Comparison of ENCODE assay signal across 10 mouse cellular contexts in genomic region chr12:105727964-105728363, GRCm38 (mm10). TPM values are rescaled to one million over a fixed set of nuclear protein-coding genes. Genes with fewer than 3 reads are reported as not detected.
A peak's percentile ranks its signal among the peaks of the same experiment; 100 is the strongest.
DNase-seq lines count a peak whose midpoint lies in the region; ATAC-seq and TF ChIP-seq lines count a peak whose summit lies in the region.
"Had no signal": no experiment of that assay in that cellular context is flagged by ENCODE, and none has a peak within 500 bp of the region (broad histone marks: within the 10 kb centered on the region; RNA-seq: fewer than 3 reads in every experiment).

No protein-coding gene starts in this region.

- H3K9me3 ChIP-seq in forebrain, embryonic 14.5 days (replicated peaks; ENCODE audit: control insufficient read depth, low read length), result no peaks in the 10 kb centered on the region
- no peaks in the 10 kb centered on the region for H3K9me3 ChIP-seq in forebrain, embryonic 16.5 days (ENCODE audit: control insufficient read depth, low read length)
- no peaks in the 10 kb centered on the region for H3K9me3 ChIP-seq in midbrain, postnatal 0 days (ENCODE audit: low read length)
- no peaks in the 10 kb centered on the region for H3K9me3 ChIP-seq in midbrain, embryonic 13.5 days
- H3K9me3 ChIP-seq: heart, embryonic 15.5 days; megakaryocyte, embryonic 14.5 days had no signal

- peak; percentile 88 for TF ChIP-seq CTCF in midbrain, postnatal 0 days (IDR thresholded peaks at IDR 0.05)

- 26% methylated on average over 8 of the region's 8 CpGs for WGBS in forebrain, embryonic 14.5 days
- WGBS in forebrain, embryonic 16.5 days, result 26% methylated on average over 8 of the region's 8 CpGs
- WGBS in midbrain, postnatal 0 days, result 28% methylated on average over 8 of the region's 8 CpGs
- 27% methylated on average over 8 of the region's 8 CpGs for whole genome bisulfite sequencing in midbrain, embryonic 13.5 days

- no peak overlapping the region for H3K4me2 ChIP-seq in forebrain, embryonic 14.5 days (ENCODE audit: low read length)
- H3K4me2 ChIP-seq in forebrain, embryonic 16.5 days (ENCODE audit: low read length), result no peak overlapping the region
- H3K4me2 ChIP-seq in midbrain, postnatal 0 days (ENCODE audit: low read depth, low read length, poor library complexity, severe bottlenecking), result no peak overlapping the region
- H3K4me2 ChIP-seq in midbrain, embryonic 13.5 days (replicated peaks), result no peak overlapping the region
- H3K4me2 ChIP-seq: heart, embryonic 15.5 days had no signal

- no peaks in the 10 kb centered on the region for H3K27me3 ChIP-seq in forebrain, embryonic 14.5 days (replicated peaks; ENCODE audit: control insufficient read depth, insufficient read depth, low read length)
- no peaks in the 10 kb centered on the region for H3K27me3 ChIP-seq in forebrain, embryonic 16.5 days (replicated peaks; ENCODE audit: control insufficient read depth, insufficient read depth, low read length)
- H3K27me3 ChIP-seq in midbrain, postnatal 0 days (ENCODE audit: insufficient read depth, low read length), result no peaks in the 10 kb centered on the region
- H3K27me3 ChIP-seq in midbrain, embryonic 13.5 days, result no peaks in the 10 kb centered on the region
- H3K27me3 ChIP-seq: heart, embryonic 15.5 days; megakaryocyte, embryonic 14.5 days had no signal

- H3K4me1 ChIP-seq in forebrain, embryonic 14.5 days (ENCODE audit: control insufficient read depth, insufficient read depth, low read length), result no peaks in the 10 kb centered on the region
- H3K4me1 ChIP-seq in forebrain, embryonic 16.5 days (replicated peaks; ENCODE audit: control insufficient read depth, insufficient read depth, low read length), result no peaks in the 10 kb centered on the region
- no peaks in the 10 kb centered on the region for H3K4me1 ChIP-seq in midbrain, postnatal 0 days (ENCODE audit: insufficient read depth, low read length)
- no peaks in the 10 kb centered on the region for H3K4me1 ChIP-seq in midbrain, embryonic 13.5 days (replicated peaks)
- H3K4me1 ChIP-seq: heart, embryonic 15.5 days had no signal

- H3K36me3 ChIP-seq in forebrain, embryonic 14.5 days (ENCODE audit: control insufficient read depth, insufficient read depth, low read length), result no peaks in the 10 kb centered on the region
- H3K36me3 ChIP-seq in forebrain, embryonic 16.5 days (ENCODE audit: control insufficient read depth, insufficient read depth), result no peaks in the 10 kb centered on the region
- H3K36me3 ChIP-seq in midbrain, postnatal 0 days (ENCODE audit: insufficient read depth, low read length), result no peaks in the 10 kb centered on the region
- no peaks in the 10 kb centered on the region for H3K36me3 ChIP-seq in midbrain, embryonic 13.5 days
- H3K36me3 ChIP-seq: heart, embryonic 15.5 days had no signal

- H3K4me3 ChIP-seq in forebrain, embryonic 14.5 days (ENCODE audit: low read depth, low read length), result no peak overlapping the region
- no peak overlapping the region for H3K4me3 ChIP-seq in forebrain, embryonic 16.5 days (replicated peaks; ENCODE audit: low read length)
- no peak overlapping the region for H3K4me3 ChIP-seq in midbrain, postnatal 0 days (ENCODE audit: low read depth, low read length)
- H3K4me3 ChIP-seq in midbrain, embryonic 13.5 days (replicated peaks), result no peak overlapping the region
- H3K4me3 ChIP-seq: heart, embryonic 15.5 days; megakaryocyte, embryonic 14.5 days had no signal

- no peak overlapping the region for H3K27ac ChIP-seq in forebrain, embryonic 14.5 days (ENCODE audit: low read depth, low read length)
- H3K27ac ChIP-seq in forebrain, embryonic 16.5 days (ENCODE audit: low read length), result no peak overlapping the region
- H3K27ac ChIP-seq in midbrain, postnatal 0 days (ENCODE audit: low read depth, low read length), result no peak overlapping the region
- no peak overlapping the region for H3K27ac ChIP-seq in midbrain, embryonic 13.5 days
- H3K27ac ChIP-seq: heart, embryonic 15.5 days had no signal

- peak; percentile 68 for DNase-seq in forebrain, embryonic 14.5 days (ENCODE audit: low spot score)
- DNase-seq in midbrain, postnatal 0 days (ENCODE audit: low spot score), result peak; percentile 75
- DNase-seq in cerebellum, postnatal 10 days, result peak; percentile 65 to 77
- peak; percentile 29 to 53 for DNase-seq in layer of hippocampus, postnatal 14 days (ENCODE audit: low spot score in 2 of 2)
- DNase-seq in skeletal muscle tissue, adult 2 months (ENCODE audit: low read depth, low spot score), result peak; percentile 4
- no peak for DNase-seq in adrenal gland, adult 2 months

- ATAC-seq in forebrain, embryonic 14.5 days, result no peak
- ATAC-seq in forebrain, embryonic 16.5 days, result no peak
- no peak for ATAC-seq in midbrain, postnatal 0 days (ENCODE audit: low FRiP score)
- no peak for ATAC-seq in midbrain, embryonic 13.5 days

- H3K9ac ChIP-seq in forebrain, embryonic 14.5 days (ENCODE audit: low read length), result no peak overlapping the region
- no peak overlapping the region for H3K9ac ChIP-seq in forebrain, embryonic 16.5 days (replicated peaks; ENCODE audit: low read depth, low read length)
- no peak overlapping the region for H3K9ac ChIP-seq in midbrain, postnatal 0 days (replicated peaks; ENCODE audit: low read length, poor library complexity, severe bottlenecking)
- H3K9ac ChIP-seq in midbrain, embryonic 13.5 days (replicated peaks), result no peak overlapping the region
- H3K9ac ChIP-seq: heart, embryonic 15.5 days had no signal

RNA-seq across cellular contexts. Expression of gene Ak7, which starts 22.2 kb away (rescaled TPM):
- 0.41 and 0.73 TPM in 2 replicates for polyA plus RNA-seq in forebrain, embryonic 14.5 days (2014; fragmentation: Nextera tagmentation; extraction: Ambion mirVana)
- polyA plus RNA-seq in forebrain, embryonic 16.5 days (2015; fragmentation: Nextera tagmentation; extraction: Ambion mirVana), result 0.99 and 1.2 TPM in 2 replicates
- total RNA-seq in midbrain, postnatal 0 days (2014; rRNA removed), result 1.6 and 2.2 TPM in 2 replicates
- 1.4 and 1.5 TPM in 2 replicates for polyA plus RNA-seq in midbrain, postnatal 0 days (2015; fragmentation: Nextera tagmentation; extraction: Ambion mirVana)
- 0.67 and 1.6 TPM in 2 replicates for polyA plus RNA-seq in midbrain, embryonic 13.5 days (2015; fragmentation: Nextera tagmentation; extraction: Ambion mirVana)
- 1 to 10 TPM; 1.9 to 3.3 TPM for total RNA-seq in layer of hippocampus, postnatal 14 days (2021)
- under 1 TPM; 0.12 to 0.48 TPM for total RNA-seq in adrenal gland, adult 2 months (2021)
- 0.02 TPM in 1 of 2 replicates, not detected in the other for polyA plus RNA-seq in adrenal gland, adult 2 months (2012; rRNA removed)

RNA-seq across cellular contexts. Expression of gene Atg2b, which starts 43.0 kb away (rescaled TPM):
- polyA plus RNA-seq in forebrain, embryonic 14.5 days (2014; fragmentation: Nextera tagmentation; extraction: Ambion mirVana), result 13.8 and 14.6 TPM in 2 replicates
- polyA plus RNA-seq in forebrain, embryonic 16.5 days (2015; fragmentation: Nextera tagmentation; extraction: Ambion mirVana), result 17.3 and 18.4 TPM in 2 replicates
- total RNA-seq in midbrain, postnatal 0 days (2014; rRNA removed), result 43.5 and 51.4 TPM in 2 replicates
- polyA plus RNA-seq in midbrain, postnatal 0 days (2015; fragmentation: Nextera tagmentation; extraction: Ambion mirVana), result 9.1 and 10.0 TPM in 2 replicates
- 14.0 and 14.5 TPM in 2 replicates for polyA plus RNA-seq in midbrain, embryonic 13.5 days (2015; fragmentation: Nextera tagmentation; extraction: Ambion mirVana)
- total RNA-seq in layer of hippocampus, postnatal 14 days (2021), result 10 to 100 TPM; 40.4 to 44.7 TPM
- 10 to 100 TPM; 22.7 to 28.9 TPM for total RNA-seq in adrenal gland, adult 2 months (2021)
- 12.7 and 14.4 TPM in 2 replicates for polyA plus RNA-seq in adrenal gland, adult 2 months (2012; rRNA removed)

RNA-seq across cellular contexts. Expression of gene Gskip, which starts 43.3 kb away (rescaled TPM):
- 33.5 and 34.1 TPM in 2 replicates for polyA plus RNA-seq in forebrain, embryonic 14.5 days (2014; fragmentation: Nextera tagmentation; extraction: Ambion mirVana)
- polyA plus RNA-seq in forebrain, embryonic 16.5 days (2015; fragmentation: Nextera tagmentation; extraction: Ambion mirVana), result 30.3 and 31.0 TPM in 2 replicates
- total RNA-seq in midbrain, postnatal 0 days (2014; rRNA removed), result 16.0 and 18.1 TPM in 2 replicates
- 22.5 TPM in 2 replicates for polyA plus RNA-seq in midbrain, postnatal 0 days (2015; fragmentation: Nextera tagmentation; extraction: Ambion mirVana)
- 37.8 and 39.4 TPM in 2 replicates for polyA plus RNA-seq in midbrain, embryonic 13.5 days (2015; fragmentation: Nextera tagmentation; extraction: Ambion mirVana)
- total RNA-seq in layer of hippocampus, postnatal 14 days (2021), result 10 to 100 TPM; 17.3 to 17.5 TPM
- 10 to 100 TPM; 16.5 to 21.5 TPM for total RNA-seq in adrenal gland, adult 2 months (2021)
- polyA plus RNA-seq in adrenal gland, adult 2 months (2012; rRNA removed), result 4.3 and 4.4 TPM in 2 replicates

RNA-seq across cellular contexts. Expression of gene Papola, which starts 56.5 kb away (rescaled TPM):
- 164 and 176 TPM in 2 replicates for polyA plus RNA-seq in forebrain, embryonic 14.5 days (2014; fragmentation: Nextera tagmentation; extraction: Ambion mirVana)
- 196 and 230 TPM in 2 replicates for polyA plus RNA-seq in forebrain, embryonic 16.5 days (2015; fragmentation: Nextera tagmentation; extraction: Ambion mirVana)
- 72.7 and 155 TPM in 2 replicates for total RNA-seq in midbrain, postnatal 0 days (2014; rRNA removed)
- 104 and 116 TPM in 2 replicates for polyA plus RNA-seq in midbrain, postnatal 0 days (2015; fragmentation: Nextera tagmentation; extraction: Ambion mirVana)
- polyA plus RNA-seq in midbrain, embryonic 13.5 days (2015; fragmentation: Nextera tagmentation; extraction: Ambion mirVana), result 212 and 217 TPM in 2 replicates
- 100 to 1,000 TPM; 128 to 149 TPM for total RNA-seq in layer of hippocampus, postnatal 14 days (2021)
- total RNA-seq in adrenal gland, adult 2 months (2021), result 100 to 1,000 TPM; 227 to 228 TPM
- polyA plus RNA-seq in adrenal gland, adult 2 months (2012; rRNA removed), result 19.4 and 28.7 TPM in 2 replicates
